32 mouse cellular contexts compared by ENCODE assay signal in genomic region chr13:29553792-29554191, GRCm38 (mm10).
"Had no signal": no experiment of that assay in that cellular context is flagged by ENCODE, and none has a peak within 500 bp of the region (broad histone marks: within the 10 kb centered on the region; RNA-seq: fewer than 3 reads in every experiment).

No protein-coding gene starts in this region.

- DNase-seq: left cerebral cortex, postnatal 4 days; liver; liver, embryonic 13.5 days; liver, postnatal 0 days; lung, adult 18-20 months; lung, adult 2 months; lung, embryonic 14.5 days; lung, postnatal 10 days; lung, postnatal 14 days; lung, postnatal 36 days; lung, postnatal 4 days; midbrain, embryonic 14.5 days had no signal

- H3K4me1 ChIP-seq: liver, embryonic 13.5 days; liver, embryonic 15.5 days; lung, embryonic 15.5 days; megakaryocyte, embryonic 14.5 days; midbrain, embryonic 12.5 days; midbrain, embryonic 13.5 days; midbrain, embryonic 15.5 days had no signal

- H3K9me3 ChIP-seq: limb, embryonic 10.5 days; limb, embryonic 12.5 days; limb, embryonic 13.5 days; limb, embryonic 15.5 days; liver, embryonic 13.5 days; liver, embryonic 15.5 days; lung, embryonic 15.5 days; megakaryocyte, embryonic 14.5 days; midbrain, embryonic 10.5 days; midbrain, embryonic 12.5 days; midbrain, embryonic 13.5 days; midbrain, embryonic 15.5 days; neural tube, embryonic 12.5 days; neural tube, embryonic 13.5 days had no signal

- H3K27ac ChIP-seq: limb, embryonic 10.5 days; limb, embryonic 12.5 days; limb, embryonic 13.5 days; liver, embryonic 13.5 days; liver, embryonic 14.5 days; liver, embryonic 15.5 days; lung, embryonic 15.5 days; macrophage; midbrain, embryonic 10.5 days; midbrain, embryonic 12.5 days; midbrain, embryonic 13.5 days; midbrain, embryonic 15.5 days; neural tube, embryonic 12.5 days; neural tube, embryonic 13.5 days had no signal

- H3K36me3 ChIP-seq: limb, embryonic 10.5 days; limb, embryonic 12.5 days; limb, embryonic 15.5 days; liver, embryonic 13.5 days; liver, embryonic 15.5 days; lung, embryonic 15.5 days; midbrain, embryonic 10.5 days; midbrain, embryonic 12.5 days; midbrain, embryonic 13.5 days; midbrain, embryonic 15.5 days; neural tube, embryonic 12.5 days; neural tube, embryonic 13.5 days had no signal

- H3K4me3 ChIP-seq: limb, embryonic 10.5 days; limb, embryonic 12.5 days; limb, embryonic 13.5 days; limb, embryonic 15.5 days; liver, embryonic 13.5 days; liver, embryonic 15.5 days; lung, embryonic 15.5 days; megakaryocyte, embryonic 14.5 days; midbrain, embryonic 10.5 days; midbrain, embryonic 12.5 days; midbrain, embryonic 13.5 days; midbrain, embryonic 15.5 days; myocyte; neural tube, embryonic 12.5 days; neural tube, embryonic 13.5 days had no signal

- H3K9ac ChIP-seq: limb, embryonic 12.5 days; limb, embryonic 13.5 days; limb, embryonic 15.5 days; liver, embryonic 13.5 days; liver, embryonic 14.5 days; liver, embryonic 15.5 days; liver, postnatal 0 days; lung, embryonic 14.5 days; lung, embryonic 15.5 days; midbrain, embryonic 12.5 days; midbrain, embryonic 13.5 days; midbrain, embryonic 15.5 days; neural tube, embryonic 12.5 days; neural tube, embryonic 13.5 days had no signal

- H3K27me3 ChIP-seq: limb, embryonic 12.5 days; limb, embryonic 13.5 days; limb, embryonic 15.5 days; liver, embryonic 13.5 days; liver, embryonic 15.5 days; lung, embryonic 15.5 days; megakaryocyte, embryonic 14.5 days; midbrain, embryonic 12.5 days; midbrain, embryonic 13.5 days; midbrain, embryonic 15.5 days; neural tube, embryonic 12.5 days; neural tube, embryonic 13.5 days had no signal

- H3K4me2 ChIP-seq: limb, embryonic 12.5 days; limb, embryonic 13.5 days; limb, embryonic 15.5 days; liver, embryonic 11.5 days; liver, embryonic 13.5 days; liver, embryonic 15.5 days; lung, embryonic 14.5 days; lung, embryonic 15.5 days; midbrain, embryonic 11.5 days; midbrain, embryonic 12.5 days; midbrain, embryonic 13.5 days; midbrain, embryonic 15.5 days; neural tube, embryonic 12.5 days; neural tube, embryonic 13.5 days had no signal

- ATAC-seq: liver, postnatal 0 days; lung, postnatal 0 days; midbrain, embryonic 13.5 days; midbrain, embryonic 15.5 days; midbrain, embryonic 16.5 days had no signal
